Mouse (Mus musculus) heart, adult 8-10 months (tissue): Measurements from ENCODE around the gene Olfr68. TPM values are rescaled to one million over a fixed set of nuclear protein-coding genes. Genes with fewer than 3 reads are reported as not detected.
"Not testable (repeated sequence)": the region's sequence is repeated elsewhere in the genome, so short reads cannot be mapped to it uniquely, and the experiment has no call there.

Experiments used
- DNase-seq: peaks from one replicate; pipeline ENCODE4 v3.0.0; 2022; ENCODE audit warnings: low spot score
- total RNA-seq, 4 experiments: library from RNA; stranded (reverse); gene quantifications; 2 replicates each; pipeline ENCODE4 v1.2.4; 2022

Gene Olfr68
- total RNA-seq, 4 experiments from 2014 or later, result not detected

- DNase-seq, result not testable (repeated sequence)
Measured at GRCm38 (mm10) chr7:103767687-103768086, 11.8 kb downstream of the Olfr68 start.

- not testable (repeated sequence) for DNase-seq
Measured at GRCm38 (mm10) chr7:103762212-103762611, 17.3 kb downstream of the Olfr68 start.

- DNase-seq, result no peak
Measured at GRCm38 (mm10) chr7:103757233-103757632, 22.3 kb downstream of the Olfr68 start, which contains the start of gene Olfr630. Gene Olfr630 (minus strand): TSS chr7:103757333.

GRCm38 (mm10) chr7:103744843-103745242 is 34.7 kb downstream of the Olfr68 start, which contains the start of gene Olfr629:
Gene Olfr629 (minus strand): TSS chr7:103744943.
- no peak for DNase-seq

GRCm38 (mm10) chr7:103730074-103730473 is 49.4 kb downstream of the Olfr68 start, which contains the start of gene Olfr628:
Gene Olfr628 (plus strand): TSS chr7:103730374.
- DNase-seq, result no peak

Other genes with a start within 250 kb of the Olfr68 start
- gene Olfr612, start 237.0 kb downstream of the Olfr68 start, total RNA-seq, result not detected
- gene Olfr613, start 231.6 kb downstream of the Olfr68 start, total RNA-seq, result not detected
- gene Olfr615, start 223.6 kb downstream of the Olfr68 start, total RNA-seq, result not detected
- gene Olfr616, start 210.6 kb downstream of the Olfr68 start, total RNA-seq, result not detected
- gene Olfr617, start 206.6 kb downstream of the Olfr68 start, total RNA-seq, result not detected
- not detected for gene Olfr618, start 189.6 kb downstream of the Olfr68 start, total RNA-seq
- gene Olfr619, start 179.1 kb downstream of the Olfr68 start, total RNA-seq, result not detected
- gene Olfr620, start 167.2 kb downstream of the Olfr68 start, total RNA-seq, result not detected
- gene Olfr622, start 137.0 kb downstream of the Olfr68 start, total RNA-seq, result not detected
- gene Olfr623, start 116.0 kb downstream of the Olfr68 start, total RNA-seq, result not detected
- gene Olfr624, start 108.5 kb downstream of the Olfr68 start, total RNA-seq, result not detected
- not detected for gene Olfr625-ps1, start 97.0 kb downstream of the Olfr68 start, total RNA-seq
- gene Olfr243, start 65.0 kb downstream of the Olfr68 start, total RNA-seq, result not detected
- gene Olfr628, start 49.3 kb downstream of the Olfr68 start, total RNA-seq, result not detected
- not detected for gene Olfr629, start 34.8 kb downstream of the Olfr68 start, total RNA-seq
- gene Olfr630, start 22.4 kb downstream of the Olfr68 start, total RNA-seq, result not detected
- gene Olfr69, start 8.1 kb downstream of the Olfr68 start, total RNA-seq, result not detected
- gene Olfr67, start 12.1 kb upstream of the Olfr68 start, total RNA-seq, result not detected
- gene Hbb-bt, start 34.3 kb upstream of the Olfr68 start, total RNA-seq, result 1,000 to 10,000 TPM in 1 of 4 experiments, 100 to 1,000 TPM in 3; 208 to 1,111 (median 289) TPM
- over 10,000 TPM in 1 of 4 experiments, 1,000 to 10,000 TPM in 3; 2,003 to 12,142 (median 2,942) TPM for gene Hbb-bs, start 48.4 kb upstream of the Olfr68 start, total RNA-seq
- gene Hbb-bh2, start 60.8 kb upstream of the Olfr68 start, total RNA-seq, result not detected
- gene Hbb-bh1, start 63.5 kb upstream of the Olfr68 start, total RNA-seq, result not detected
- gene Hbb-y, start 73.5 kb upstream of the Olfr68 start, total RNA-seq, result not detected
- gene Olfr66, start 106.6 kb upstream of the Olfr68 start, total RNA-seq, result not detected
- not detected for gene Olfr64, start 114.8 kb upstream of the Olfr68 start, total RNA-seq
- not detected for gene Olfr65, start 123.8 kb upstream of the Olfr68 start, total RNA-seq
- not detected for gene Olfr631, start 149.1 kb upstream of the Olfr68 start, total RNA-seq
- not detected for gene Olfr632, start 154.6 kb upstream of the Olfr68 start, total RNA-seq
- gene Olfr633, start 164.7 kb upstream of the Olfr68 start, total RNA-seq, result not detected
- gene Olfr635, start 191.5 kb upstream of the Olfr68 start, total RNA-seq, result under 1 TPM in 1 of 4 experiments, not detected in 3; 0.03 TPM
- not detected for gene Olfr638, start 219.0 kb upstream of the Olfr68 start, total RNA-seq
- under 1 TPM in 2 of 4 experiments, not detected in 2; 0.06 TPM for gene Olfr639, start 237.6 kb upstream of the Olfr68 start, total RNA-seq
- not detected for gene Olfr640, start 245.9 kb upstream of the Olfr68 start, total RNA-seq